Mouse (Mus musculus): ENCODE measurements around the gene Pacs1.

DNA sequence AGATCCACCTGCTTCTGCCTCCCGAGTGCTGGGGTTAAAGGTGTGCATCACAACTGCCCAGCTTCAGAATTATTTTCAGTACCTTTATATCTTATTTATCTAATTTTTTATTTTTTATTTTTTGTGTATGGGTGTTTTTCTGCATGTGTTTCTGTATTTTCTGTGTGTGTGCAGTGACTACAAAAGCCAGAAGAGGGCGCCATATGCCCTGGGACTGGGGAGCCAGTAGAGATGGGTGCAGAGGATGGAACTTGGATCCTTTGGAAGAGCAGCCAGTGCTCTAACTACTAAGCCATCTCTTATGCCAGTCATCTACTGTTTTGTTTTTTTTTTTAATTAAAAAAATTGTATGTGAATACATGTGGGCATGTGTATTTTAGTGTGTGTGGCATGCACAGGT is 108.5 kb downstream of the Pacs1 start:
- TF ChIP-seq POLR2A (IDR thresholded peaks at IDR 0.05; ENCODE audit: borderline replicate concordance, extremely low read depth, low read depth, low read length), result no peak
- TF ChIP-seq CTCF (IDR thresholded peaks at IDR 0.05; ENCODE audit: insufficient read depth, low read length), result peak; percentile 56
